Mouse (Mus musculus) ovary, adult 18-20 months (tissue): ENCODE measurements around the gene Sytl3.
"Not testable (repeated sequence)": the region's sequence is repeated elsewhere in the genome, so short reads cannot be mapped to it uniquely, and the experiment has no call there.

Source experiments
- DNase-seq: peaks from one replicate; pipeline ENCODE4 v3.0.0; 2022; ENCODE audit warnings: low spot score, mixed read lengths

The Sytl3 gene

GRCm38 (mm10) chr17:6646841-6647240 is 12.1 kb upstream of the Sytl3 start:
- not testable (repeated sequence) for DNase-seq

DNA sequence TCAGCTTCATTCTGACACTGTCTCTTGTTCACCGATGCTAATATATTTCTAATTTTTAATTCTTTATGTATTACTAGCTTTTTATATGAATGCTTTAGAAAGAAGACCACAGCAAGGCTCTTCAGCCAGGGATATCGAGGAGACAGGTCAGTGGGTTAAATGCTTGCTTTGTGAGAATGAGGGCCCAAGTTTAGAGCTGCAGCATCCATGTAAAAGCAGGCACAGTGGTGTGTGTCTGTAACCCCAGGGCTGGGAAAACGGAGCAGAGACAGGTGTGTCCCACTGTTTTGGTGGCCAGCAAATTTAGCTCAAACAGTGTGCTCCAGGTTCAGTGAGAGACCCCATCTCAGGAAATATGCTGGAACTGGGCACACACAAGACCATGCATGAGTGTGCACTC is 11.4 kb upstream of the Sytl3 start:
- not testable (repeated sequence) for DNase-seq

DNA sequence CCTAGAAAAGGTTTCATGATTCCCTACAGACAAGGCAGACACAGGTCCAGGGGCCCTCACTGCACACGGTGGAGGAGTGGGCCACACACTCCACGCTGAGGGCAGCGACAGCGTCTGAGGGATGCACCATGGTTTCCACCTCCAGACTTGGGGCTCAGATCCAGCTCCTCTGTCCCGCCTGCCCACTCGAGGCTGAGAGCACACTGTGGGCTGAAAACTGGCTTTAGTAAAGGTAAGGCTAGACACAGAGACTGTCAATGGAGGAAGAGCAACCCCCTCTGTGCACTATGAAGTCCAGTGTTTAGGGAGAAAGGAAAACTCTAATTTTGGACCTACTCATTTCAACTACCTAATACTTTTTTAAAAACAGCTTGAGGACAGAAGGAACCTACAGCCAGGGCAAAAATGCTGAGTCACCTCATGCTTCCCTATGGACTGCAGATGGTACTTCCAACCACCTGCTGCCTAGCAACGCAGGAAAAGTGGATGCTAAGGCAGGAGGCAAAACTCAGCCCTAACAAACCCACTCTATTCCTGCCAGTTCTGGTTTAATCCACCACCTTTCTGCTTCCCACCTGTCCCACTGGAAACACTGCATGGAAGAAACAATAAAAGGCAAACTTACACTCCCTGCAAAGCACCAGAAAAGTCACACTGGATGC is 7.9 kb upstream of the Sytl3 start:
- not testable (repeated sequence) for DNase-seq

- DNase-seq = not testable (repeated sequence)
Observed at GRCm38 (mm10) chr17:6653341-6653946, 5.4 kb upstream of the Sytl3 start.

DNA sequence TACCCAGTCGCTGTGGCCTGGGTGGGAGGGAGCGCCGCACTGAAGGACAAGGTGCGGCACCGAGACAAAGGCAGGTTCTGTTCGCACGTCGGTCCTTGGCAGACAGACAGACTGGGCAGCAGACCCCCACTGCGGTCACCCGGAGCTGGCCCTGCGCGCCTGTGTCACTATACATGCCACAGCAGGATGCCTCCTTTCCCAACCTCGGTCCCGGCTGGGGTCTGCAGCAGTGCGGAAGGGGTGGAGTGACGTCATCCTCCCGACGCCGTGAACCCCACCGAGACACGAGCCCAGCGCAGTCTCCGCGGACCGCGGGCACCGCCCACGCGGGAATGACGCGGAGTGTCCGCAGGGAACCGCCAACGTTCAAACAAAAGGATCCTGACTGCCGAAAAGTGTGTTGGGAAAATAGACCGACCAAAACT is 3.8 kb upstream of the Sytl3 start:
- DNase-seq = peak; percentile 44

DNA sequence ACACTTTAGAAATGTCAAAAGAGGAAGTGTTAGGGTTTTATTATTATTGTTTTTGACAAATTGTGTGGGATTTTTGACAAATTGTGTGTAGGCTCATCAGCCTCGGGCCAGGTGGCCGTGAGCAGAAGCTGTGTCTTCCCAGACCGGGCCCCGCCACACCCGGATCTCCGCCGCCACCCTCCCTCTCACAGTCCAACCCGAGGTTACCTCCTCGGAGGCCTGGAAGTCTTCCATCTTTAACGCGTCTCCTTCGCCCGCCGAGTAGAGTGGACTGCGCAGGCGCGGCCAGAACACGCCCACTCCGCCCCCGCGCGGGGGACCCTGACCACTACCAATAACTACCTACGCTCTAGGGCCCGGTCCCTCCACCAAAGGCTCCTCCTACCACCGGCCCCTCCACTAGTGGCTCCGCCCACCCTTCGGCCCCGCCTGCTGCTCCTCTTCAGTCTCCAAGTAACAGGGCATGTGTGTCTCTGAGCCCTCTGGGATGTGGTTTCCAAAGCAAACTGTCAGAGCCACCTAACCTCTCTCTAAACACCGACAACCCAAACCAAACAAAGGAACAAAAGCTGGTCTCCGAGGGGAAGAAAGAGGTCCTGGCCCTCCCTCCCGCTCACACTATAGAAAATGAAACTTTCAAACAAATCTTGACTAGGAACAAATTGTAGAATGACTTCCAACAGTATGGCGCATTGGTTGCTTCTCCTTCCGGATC is 3.2 kb upstream of the Sytl3 start, which contains the start of gene Dynlt1f:
Dynlt1f (minus strand) TSS at position 334 of the 715 bp plus-strand sequence.
- peak; percentile 80 for DNase-seq

GRCm38 (mm10) chr17:6656471-6656870 is 2.4 kb upstream of the Sytl3 start:
- not testable (repeated sequence) for DNase-seq

DNA sequence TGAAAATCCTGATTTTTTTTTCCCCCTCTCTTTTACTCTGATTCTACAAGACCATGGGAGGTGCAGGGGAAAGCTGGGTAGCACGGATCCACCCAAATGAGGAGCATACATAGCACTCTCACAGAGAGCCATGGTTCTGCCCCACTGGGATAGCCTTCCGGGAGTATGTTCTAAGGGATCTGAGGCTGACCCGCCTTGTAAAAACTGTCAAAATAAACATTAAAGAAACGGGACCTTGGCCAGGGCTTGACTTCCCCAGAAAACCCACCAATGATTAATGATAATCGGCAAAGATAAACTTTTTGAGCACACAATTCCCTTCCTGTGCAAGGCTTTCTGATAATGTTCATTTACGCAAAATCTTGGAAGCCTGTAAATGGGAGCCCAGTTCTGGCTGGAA is 1.7 kb downstream of the Sytl3 start:
- DNase-seq = not testable (repeated sequence)

DNA sequence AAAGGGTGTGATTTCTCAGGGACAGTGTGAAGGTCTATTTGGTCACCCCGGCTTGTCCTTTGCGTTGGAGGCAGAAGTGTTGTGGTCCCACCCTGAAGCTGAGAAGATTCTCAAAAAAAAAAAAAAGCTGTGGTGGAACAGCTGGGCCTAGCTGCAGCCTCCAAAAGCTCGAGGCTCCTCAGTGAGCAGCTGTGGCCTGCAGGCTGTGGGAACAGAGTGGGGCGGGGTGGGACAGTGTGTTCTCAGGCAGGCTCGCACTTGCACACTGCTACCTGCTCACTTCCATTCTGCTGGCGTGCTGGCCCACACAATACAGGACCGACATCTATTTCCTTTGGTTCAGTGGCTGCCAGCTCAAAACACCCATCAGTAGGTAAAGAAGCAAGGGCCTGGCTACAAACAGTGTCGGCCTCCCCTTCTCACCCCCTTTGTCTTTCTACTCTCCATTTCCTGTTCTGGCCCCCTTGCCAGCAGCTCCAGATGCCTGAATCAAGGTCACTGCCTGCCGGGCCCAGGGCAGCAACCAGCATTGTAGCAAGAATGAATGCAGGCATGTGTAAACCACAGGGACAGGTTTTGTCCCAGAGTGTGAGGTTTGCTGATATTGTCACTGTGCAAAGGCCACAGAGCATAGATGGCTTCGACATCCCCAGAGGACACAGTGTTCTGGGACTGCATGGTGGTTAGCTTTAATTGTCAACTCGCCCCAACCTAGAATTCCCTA is 2.4 kb downstream of the Sytl3 start:
- DNase-seq = not testable (repeated sequence)

DNA sequence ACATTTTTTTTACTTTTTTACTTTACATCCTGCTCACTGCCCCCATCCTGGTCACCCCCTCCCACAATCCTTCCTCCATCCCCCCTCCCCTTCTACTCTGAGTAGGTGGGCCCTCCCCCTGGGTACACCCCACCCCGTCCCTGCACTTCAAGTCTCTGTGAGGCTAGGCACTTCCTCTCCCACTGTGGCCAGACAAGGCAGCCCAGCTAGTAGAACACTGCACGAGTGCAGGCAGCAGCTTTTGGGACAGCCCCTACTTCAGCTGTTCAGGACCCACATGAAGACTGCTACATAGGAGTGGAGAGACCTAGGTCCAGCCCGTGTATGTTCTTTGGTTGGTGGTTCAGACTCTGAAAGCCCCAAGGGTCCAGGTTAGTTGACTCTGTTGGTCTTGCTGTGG is 3.9 kb downstream of the Sytl3 start:
- DNase-seq = not testable (repeated sequence)

DNA sequence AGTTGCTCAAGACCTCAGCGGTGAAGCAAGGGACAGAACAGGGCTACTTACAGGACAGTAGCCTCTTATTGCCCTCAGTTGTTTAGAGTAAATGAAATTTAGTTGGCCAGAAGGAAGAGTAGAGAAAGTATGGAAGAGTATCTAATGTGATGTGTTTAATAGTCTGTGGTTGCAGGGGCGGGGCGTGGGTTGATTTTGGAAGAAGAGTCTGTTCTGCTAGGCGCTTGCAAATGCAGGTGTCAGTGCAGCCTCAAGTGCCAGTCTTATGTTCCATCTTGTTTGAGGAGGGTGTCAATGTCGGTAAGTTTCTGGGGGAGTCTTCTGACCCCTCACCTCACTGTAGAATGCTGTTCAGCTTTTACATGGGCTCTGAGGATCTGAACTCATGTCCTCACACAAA is 6.5 kb downstream of the Sytl3 start:
- not testable (repeated sequence) for DNase-seq

- DNase-seq = not testable (repeated sequence)
Observed at GRCm38 (mm10) chr17:6668522-6668921, 9.6 kb downstream of the Sytl3 start.

DNA sequence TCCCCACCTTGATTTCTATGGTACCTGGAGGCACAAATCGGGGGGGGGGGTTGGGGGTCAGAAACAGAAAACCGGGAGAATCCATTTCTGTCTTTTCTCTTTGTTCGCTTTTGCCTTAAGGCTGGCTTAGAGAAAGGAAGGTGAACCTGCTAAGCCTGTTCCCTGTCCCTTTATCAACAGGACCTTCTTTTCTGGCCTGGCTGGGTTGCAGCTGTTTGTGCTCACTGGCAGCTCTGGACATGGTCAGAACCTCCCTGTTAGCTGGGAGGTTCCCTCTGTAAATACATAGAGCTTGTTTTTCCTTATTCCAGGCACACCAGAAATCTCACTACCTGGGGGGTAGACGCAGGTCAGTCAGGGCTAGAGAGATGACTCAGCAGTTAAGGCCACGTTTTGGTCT is 15.4 kb downstream of the Sytl3 start:
- DNase-seq = not testable (repeated sequence)

DNA sequence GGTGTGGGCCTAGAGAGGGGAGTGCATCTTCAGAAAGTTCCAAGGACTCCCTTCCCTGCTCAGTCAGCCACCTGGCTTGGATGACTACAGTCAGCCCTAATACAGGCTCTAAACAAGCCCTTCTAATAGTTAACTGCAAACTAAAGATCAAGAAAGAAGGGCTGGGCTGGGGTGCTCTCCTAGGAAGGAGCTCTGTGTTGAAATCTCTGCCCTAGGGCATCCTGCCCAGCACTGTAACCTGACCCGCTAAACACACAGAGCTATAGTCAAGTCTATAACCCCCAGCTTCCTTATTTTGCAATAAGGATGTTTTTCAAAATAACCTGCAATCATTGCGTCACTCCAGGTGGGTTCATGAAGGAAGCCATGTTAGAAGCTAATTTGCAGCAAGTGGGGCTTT is 19.2 kb downstream of the Sytl3 start:
- not testable (repeated sequence) for DNase-seq

- not testable (repeated sequence) for DNase-seq
Observed at GRCm38 (mm10) chr17:6681721-6682120, 22.8 kb downstream of the Sytl3 start.

GRCm38 (mm10) chr17:6683702-6684101 is 24.8 kb downstream of the Sytl3 start:
- not testable (repeated sequence) for DNase-seq

GRCm38 (mm10) chr17:6684464-6685287 is 25.8 kb downstream of the Sytl3 start:
- DNase-seq = not testable (repeated sequence)

DNA sequence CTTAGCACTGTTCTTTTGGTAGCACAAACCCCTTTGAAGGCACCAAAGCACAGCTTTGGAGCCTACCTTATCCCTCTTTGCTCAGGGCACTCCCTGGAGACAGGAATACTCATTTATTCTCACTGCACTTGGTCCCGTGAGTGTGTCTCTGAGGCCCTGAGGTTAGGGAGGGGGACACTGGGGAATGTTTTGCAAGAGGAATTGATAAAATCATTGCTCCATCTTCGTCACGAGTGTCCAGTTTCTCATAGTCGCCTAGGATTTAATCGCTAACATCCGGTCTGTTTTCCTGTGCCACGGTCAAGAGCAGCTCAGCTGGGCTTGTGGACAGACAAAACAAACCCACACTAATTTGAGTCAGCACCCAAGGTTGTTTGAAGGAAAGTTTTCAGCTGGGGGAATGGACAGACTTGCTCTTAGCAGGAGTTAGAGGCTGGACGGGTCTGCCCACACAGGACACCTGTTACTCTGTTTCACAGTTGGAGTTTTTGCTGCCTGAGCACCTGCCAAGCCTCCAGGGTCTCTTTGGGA is 26.5 kb downstream of the Sytl3 start:
- peak; percentile 50 for DNase-seq

DNA sequence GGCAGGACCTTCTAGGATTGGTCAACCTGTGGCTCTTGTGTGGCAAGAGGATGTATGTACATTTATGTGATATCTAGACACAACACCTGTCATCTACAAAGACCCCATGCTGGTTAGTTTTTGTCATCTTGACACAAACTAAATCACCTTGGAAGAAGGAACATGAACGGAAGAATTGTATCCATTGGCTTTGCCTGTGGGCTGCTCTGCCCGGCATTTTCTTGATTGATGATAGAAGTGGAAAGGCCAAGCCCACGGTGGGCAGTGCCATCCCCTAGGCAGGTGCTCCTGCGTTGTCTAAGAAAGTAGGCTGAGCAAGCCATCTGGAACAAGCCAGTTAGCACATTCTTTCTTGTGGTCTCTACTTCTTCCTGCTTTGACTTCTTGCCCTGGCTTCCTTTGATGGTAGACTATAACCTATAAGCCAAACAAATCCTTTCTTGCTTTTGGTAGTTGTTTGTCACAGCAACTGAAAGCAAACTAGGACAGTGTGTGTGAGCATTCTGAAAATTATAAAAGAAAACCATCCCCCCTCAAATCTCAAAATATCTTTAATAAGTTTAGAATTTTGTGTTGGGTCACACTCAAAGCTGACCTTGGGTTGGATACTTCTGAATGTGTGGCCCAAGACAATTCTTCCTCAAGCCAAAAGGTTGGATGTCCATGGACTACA is 27.5 kb downstream of the Sytl3 start:
- DNase-seq = not testable (repeated sequence)

GRCm38 (mm10) chr17:6689344-6689743 is 30.5 kb downstream of the Sytl3 start:
- DNase-seq = not testable (repeated sequence)
